Mouse (Mus musculus) heart, postnatal 0 days (tissue): ENCODE data around the gene Nrxn1. TPM values are rescaled to one million over a fixed set of nuclear protein-coding genes. Genes with fewer than 3 reads are reported as not detected.
"Not testable (repeated sequence)": the region's sequence is repeated elsewhere in the genome, so short reads cannot be mapped to it uniquely, and the experiment has no call there.

Experiments
- ATAC-seq: fragments of 200-750 bp; cut with Nextera tagmentation; 2 replicates; pipeline ENCODE4 v1.8.0; 2017; ENCODE audit warnings: low read depth, moderate number of reproducible peaks, moderate library complexity; ENCODE audit not compliant: insufficient read depth
- DNase-seq: peaks from one replicate; pipeline ENCODE4 v3.0.0-alpha.2; 2016; ENCODE audit warnings: low spot score
- H3K27ac ChIP-seq: fragments of 300-500 bp; sonication (generic); 2 replicates; pipeline ENCODE4 v1.5.1; 2014; ENCODE audit warnings: low read depth, mild to moderate bottlenecking
- H3K27me3 ChIP-seq: fragments of 300-500 bp; sonication (generic); 2 replicates; pipeline ENCODE4 v1.6.1; 2014; ENCODE audit warnings: low read length, mixed read lengths; ENCODE audit not compliant: control insufficient read depth, insufficient read depth
- H3K36me3 ChIP-seq: fragments of 300-500 bp; sonication (generic); replicated peaks from 2 replicates; pipeline ENCODE4 v1.6.1; 2014; ENCODE audit warnings: low read length, mixed read lengths; ENCODE audit not compliant: control insufficient read depth, insufficient read depth
- H3K4me1 ChIP-seq: fragments of 300-500 bp; sonication (generic); 2 replicates; pipeline ENCODE4 v1.6.1; 2014; ENCODE audit warnings: antibody characterized with exemption; ENCODE audit not compliant: control insufficient read depth, insufficient read depth
- H3K4me2 ChIP-seq: fragments of 300-500 bp; sonication (generic); 2 replicates; pipeline ENCODE4 v1.6.1; 2014; ENCODE audit warnings: low read depth, mild to moderate bottlenecking, low read length, moderate library complexity
- H3K4me3 ChIP-seq: fragments of 300-500 bp; sonication (generic); 2 replicates; pipeline ENCODE4 v1.5.1; 2014; ENCODE audit warnings: low read depth, low read length
- H3K9ac ChIP-seq: fragments of 300-500 bp; sonication (generic); replicated peaks from 2 replicates; pipeline ENCODE4 v1.6.1; 2014; ENCODE audit warnings: low read depth, low read length, mixed read lengths
- H3K9me3 ChIP-seq: fragments of 300-500 bp; sonication (generic); replicated peaks from 2 replicates; pipeline ENCODE4 v1.6.1; 2016; ENCODE audit warnings: low read length; ENCODE audit not compliant: control insufficient read depth
- CTCF ChIP-seq: IDR thresholded peaks from 2 replicates; pipeline ENCODE4 v1.5.1; 2016; ENCODE audit warnings: antibody characterized with exemption, control low read depth, low read depth
- EP300 ChIP-seq: IDR thresholded peaks from 2 replicates; pipeline ENCODE4 v1.6.1; 2016; ENCODE audit warnings: antibody characterized with exemption, low read depth
- WGBS: fragments of 180-500 bp; shearing (Covaris S2); extraction: QIAGEN DNeasy Blood & Tissue Kit; methylation state at CpG from one replicate; pipeline ENCODE4 v1.1.7; 2014; 5-methylcytosine and 5-hydroxymethylcytosine counted together
- polyA plus RNA-seq: library from polyadenylated mRNA; unstranded; fragments of >200 nt; fragmentation: Nextera tagmentation; extraction: Ambion mirVana; gene quantifications from 2 replicates; pipeline ENCODE4 v1.2.1, GENCODE M21; 2015
- total RNA-seq: library from RNA; depleted of rRNA; stranded (reverse); fragments of >200 nt; gene quantifications from 2 replicates; pipeline ENCODE4 v1.2.3, GENCODE M21; 2014; ENCODE audit warnings: low replicate concordance

The Nrxn1 gene
- total and polyA plus RNA-seq, 2 experiments from 2014 or later = 1.1 to 4.1 TPM

- Histone ChIP-seq H3K4me3 (no peak overlapping the region), H3K36me3 (no peaks in the 10 kb centered on the region), H3K4me2 (no peak overlapping the region), H3K4me1 (no peaks in the 10 kb centered on the region), H3K27ac (no peak overlapping the region), H3K9ac (no peak overlapping the region), H3K27me3 (no peaks in the 10 kb centered on the region), H3K9me3 (no peaks in the 10 kb centered on the region)
- no peak for DNase-seq
- ATAC-seq = no peak
- 81% methylated on average over 2 of the region's 2 CpGs for WGBS
- TF ChIP-seq CTCF (no peak), EP300 (no peak)
These were observed 854.4 kb downstream of the Nrxn1 start for GRCm38 (mm10) chr17:90238517-90238916.

GRCm38 (mm10) chr17:90235674-90236073 lies 857.2 kb downstream of the Nrxn1 start:
- H3K36me3 ChIP-seq, DNase-seq, H3K27ac ChIP-seq, H3K4me2 ChIP-seq, H3K4me3 ChIP-seq, H3K4me1 ChIP-seq, H3K27me3 ChIP-seq, H3K9ac ChIP-seq, H3K9me3 ChIP-seq, ATAC-seq: not testable (repeated sequence)
- WGBS = 83% methylated on average over 1 of the region's 1 CpGs

DNA sequence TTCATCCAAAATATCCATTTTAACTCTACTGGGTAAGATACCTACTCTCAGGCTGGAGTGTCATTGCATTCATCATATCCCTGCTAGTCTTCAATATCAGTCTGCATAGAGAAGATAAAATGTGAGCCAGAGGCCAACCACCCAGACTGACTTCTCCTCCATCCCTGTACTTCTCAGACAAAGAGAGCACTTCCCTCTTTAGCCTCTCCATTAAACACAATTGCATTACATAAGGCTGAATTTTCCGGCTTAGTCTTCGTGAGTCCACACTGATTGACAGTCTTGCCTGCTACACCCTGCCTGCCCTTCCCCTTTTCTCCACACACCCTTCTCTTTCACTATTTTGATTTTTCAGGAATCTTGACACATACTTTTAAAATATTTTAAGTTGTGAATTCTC lies 858.1 kb downstream of the Nrxn1 start:
- no peaks in the 10 kb centered on the region for H3K27me3 ChIP-seq
- H3K4me2 ChIP-seq = no peak overlapping the region
- 83% methylated on average over 2 of the region's 2 CpGs for WGBS
- H3K27ac ChIP-seq = no peak overlapping the region
- no peaks in the 10 kb centered on the region for H3K4me1 ChIP-seq
- no peaks in the 10 kb centered on the region for H3K36me3 ChIP-seq
- ATAC-seq (no peak), DNase-seq (no peak)
- TF ChIP-seq EP300 (no peak), CTCF (no peak)
- H3K9me3 ChIP-seq = no peaks in the 10 kb centered on the region
- H3K9ac ChIP-seq = no peak overlapping the region
- no peak overlapping the region for H3K4me3 ChIP-seq

DNA sequence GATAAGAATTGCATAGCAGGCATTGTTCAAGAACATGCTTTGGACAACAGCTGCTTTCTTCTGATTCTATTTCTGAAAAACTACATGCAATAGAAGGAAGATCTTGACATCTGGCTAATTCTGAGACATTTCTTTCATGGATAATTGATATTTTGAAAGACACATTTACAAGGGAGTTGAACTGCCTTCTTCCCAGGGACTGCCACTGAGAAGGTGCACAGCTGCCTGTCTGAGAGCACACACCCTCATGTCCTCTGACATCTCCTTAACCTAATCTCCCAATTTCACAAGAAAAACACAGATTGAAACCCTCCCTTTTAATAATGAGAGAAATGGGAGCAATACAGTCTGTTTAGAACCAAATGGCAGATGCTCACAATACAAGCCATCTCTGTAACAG lies 884.3 kb downstream of the Nrxn1 start:
- no peaks in the 10 kb centered on the region for H3K9me3 ChIP-seq
- no peak overlapping the region for H3K9ac ChIP-seq
- H3K27ac ChIP-seq = no peak overlapping the region
- H3K4me2 ChIP-seq = no peak overlapping the region
- no peaks in the 10 kb centered on the region for H3K4me1 ChIP-seq
- no peak overlapping the region for H3K4me3 ChIP-seq
- no peak for TF ChIP-seq EP300
- no peak for TF ChIP-seq CTCF
- DNase-seq (no peak), ATAC-seq (no peak)
- no peaks in the 10 kb centered on the region for H3K27me3 ChIP-seq
- no peaks in the 10 kb centered on the region for H3K36me3 ChIP-seq

GRCm38 (mm10) chr17:90207617-90208016 lies 885.3 kb downstream of the Nrxn1 start:
- H3K9me3 ChIP-seq = no peaks in the 10 kb centered on the region
- WGBS = 71% methylated on average over 5 of the region's 5 CpGs
- no peaks in the 10 kb centered on the region for H3K27me3 ChIP-seq
- no peak for ATAC-seq
- H3K36me3 ChIP-seq = no peaks in the 10 kb centered on the region
- no peak overlapping the region for H3K4me3 ChIP-seq
- no peaks in the 10 kb centered on the region for H3K4me1 ChIP-seq
- TF ChIP-seq CTCF (no peak), EP300 (no peak)
- DNase-seq = no peak
- H3K27ac ChIP-seq = no peak overlapping the region
- H3K4me2 ChIP-seq = no peak overlapping the region
- H3K9ac ChIP-seq = no peak overlapping the region

- H3K9ac ChIP-seq = no peak overlapping the region
- H3K4me1 ChIP-seq = no peaks in the 10 kb centered on the region
- TF ChIP-seq CTCF = no peak
- TF ChIP-seq EP300 = no peak
- H3K27ac ChIP-seq = no peak overlapping the region
- H3K9me3 ChIP-seq = no peaks in the 10 kb centered on the region
- H3K27me3 ChIP-seq = no peaks in the 10 kb centered on the region
- ATAC-seq (no peak), DNase-seq (no peak)
- no peak overlapping the region for H3K4me2 ChIP-seq
- H3K4me3 ChIP-seq = no peak overlapping the region
- H3K36me3 ChIP-seq = no peaks in the 10 kb centered on the region
These were observed 888.9 kb downstream of the Nrxn1 start for GRCm38 (mm10) chr17:90203993-90204392.
